Mouse (Mus musculus): ENCODE results near the gene Aftph.

- no peak for TF ChIP-seq MAX (IDR thresholded peaks at IDR 0.05)
- no peak for TF ChIP-seq CTCF (IDR thresholded peaks at IDR 0.05; ENCODE audit: control insufficient read depth, insufficient read depth, insufficient read length)
- no peak for TF ChIP-seq FOSL1 (IDR thresholded peaks at IDR 0.05; ENCODE audit: insufficient read depth, low read length, poor library complexity, severe bottlenecking)
- TF ChIP-seq MYOD1 (IDR thresholded peaks at IDR 0.05; ENCODE audit: control insufficient read depth, insufficient read length, low read depth): no peak
- no peak for TF ChIP-seq USF1 (IDR thresholded peaks at IDR 0.05; ENCODE audit: low read depth)
Measured at GRCm38 (mm10) chr11:20664878-20665277, 76.5 kb downstream of the Aftph start.
